Mouse (Mus musculus): Measurements from ENCODE around the gene Kcnj9. TPM values are rescaled to one million over a fixed set of nuclear protein-coding genes. Genes with fewer than 3 reads are reported as not detected.

The Kcnj9 gene
- polyA plus RNA-seq, 1 experiment: 1.2 TPM

DNA sequence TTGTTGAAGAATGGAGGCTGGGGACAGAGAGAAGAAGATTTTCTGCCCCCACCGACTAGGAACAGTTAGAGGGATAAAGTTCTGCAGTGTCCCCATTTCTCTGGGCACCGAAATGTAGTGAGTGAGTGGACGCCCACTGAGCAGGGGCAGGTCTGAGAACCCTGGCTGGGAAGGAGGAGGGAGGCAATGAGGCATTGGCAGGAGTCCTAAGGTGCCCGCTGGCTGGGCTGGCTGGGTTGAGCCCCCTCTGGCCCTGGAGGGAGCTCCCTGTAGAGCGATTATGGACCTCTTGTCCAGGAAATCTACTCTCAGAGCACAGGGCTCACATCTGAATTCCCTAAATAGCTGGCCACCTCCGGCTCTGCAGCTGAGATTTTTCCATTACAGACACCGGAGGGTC, 29.6 kb downstream of the Kcnj9 start:
- H3K27ac ChIP-seq (ENCODE audit: control insufficient read depth, insufficient read depth, low read depth, low read length, poor library complexity): no peak overlapping the region
- H3K4me3 ChIP-seq (replicated peaks; ENCODE audit: control insufficient read depth, low read depth, low read length): no peak overlapping the region
- TF ChIP-seq POLR2A (IDR thresholded peaks at IDR 0.05; ENCODE audit: borderline replicate concordance, control insufficient read depth, low read depth, low read length): no peak
- TF ChIP-seq CTCF (IDR thresholded peaks at IDR 0.05; ENCODE audit: control insufficient read depth, insufficient read depth, low read length): no peak
- 78% methylated on average over 7 of the region's 7 CpGs for WGBS
- H3K4me1 ChIP-seq (ENCODE audit: control insufficient read depth, insufficient read depth, low read length): no peaks in the 10 kb centered on the region; the same call in 1 of the 2 replicates

DNA sequence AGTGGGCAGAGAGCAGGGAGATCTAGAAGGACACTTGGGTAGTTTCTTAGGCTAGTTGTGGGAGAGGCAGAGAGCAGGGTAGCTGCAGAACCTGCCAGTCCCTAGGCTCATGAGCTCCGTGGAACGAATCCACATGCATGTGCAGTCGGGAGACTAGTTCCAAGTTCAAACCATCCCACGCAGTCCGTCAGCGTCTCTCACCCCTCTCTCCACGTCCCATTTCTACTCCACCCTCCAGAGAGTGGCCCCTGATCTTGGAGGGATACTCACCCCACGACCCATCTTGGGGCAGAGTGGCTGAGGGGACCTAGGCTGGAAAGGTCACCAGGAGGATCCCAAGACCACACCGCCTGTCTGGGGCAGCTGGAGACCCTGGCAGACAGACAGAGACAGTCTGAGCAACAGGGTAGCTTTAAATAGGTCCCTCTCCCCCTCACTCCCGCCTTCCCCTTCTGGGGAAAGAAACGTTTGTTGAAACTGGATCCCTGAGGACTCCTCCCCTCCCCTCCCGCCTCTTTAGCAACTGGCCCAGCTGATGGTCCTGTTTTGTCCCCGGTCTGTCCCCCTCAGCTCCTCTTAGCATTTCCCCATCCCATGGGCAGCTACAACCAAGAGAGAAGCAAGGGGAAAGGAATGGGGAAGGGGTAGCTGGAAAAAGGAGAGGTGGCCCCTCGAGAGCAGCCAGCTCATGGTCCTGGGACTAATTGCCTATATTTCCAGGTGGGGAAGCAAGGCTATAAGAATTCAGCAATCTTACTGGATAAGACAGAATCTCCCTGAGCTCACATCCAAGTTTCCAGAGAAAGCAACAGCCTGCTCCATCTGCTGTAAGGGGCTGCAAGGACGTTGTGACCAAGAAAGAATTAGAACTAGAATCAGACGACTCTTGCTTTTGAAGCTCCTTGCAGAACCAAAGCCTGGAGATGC, 31.2 kb downstream of the Kcnj9 start, which contains the start of gene Atp1a2:
TSS of gene Atp1a2 (minus strand) at position 454 of the 927 bp plus-strand sequence.
- TF ChIP-seq POLR2A (IDR thresholded peaks at IDR 0.05; ENCODE audit: borderline replicate concordance, control insufficient read depth, low read depth, low read length) (no peak), CTCF (IDR thresholded peaks at IDR 0.05; ENCODE audit: control insufficient read depth, insufficient read depth, low read length) (no peak)
- WGBS: 59% methylated on average over 16 of the region's 16 CpGs

DNA sequence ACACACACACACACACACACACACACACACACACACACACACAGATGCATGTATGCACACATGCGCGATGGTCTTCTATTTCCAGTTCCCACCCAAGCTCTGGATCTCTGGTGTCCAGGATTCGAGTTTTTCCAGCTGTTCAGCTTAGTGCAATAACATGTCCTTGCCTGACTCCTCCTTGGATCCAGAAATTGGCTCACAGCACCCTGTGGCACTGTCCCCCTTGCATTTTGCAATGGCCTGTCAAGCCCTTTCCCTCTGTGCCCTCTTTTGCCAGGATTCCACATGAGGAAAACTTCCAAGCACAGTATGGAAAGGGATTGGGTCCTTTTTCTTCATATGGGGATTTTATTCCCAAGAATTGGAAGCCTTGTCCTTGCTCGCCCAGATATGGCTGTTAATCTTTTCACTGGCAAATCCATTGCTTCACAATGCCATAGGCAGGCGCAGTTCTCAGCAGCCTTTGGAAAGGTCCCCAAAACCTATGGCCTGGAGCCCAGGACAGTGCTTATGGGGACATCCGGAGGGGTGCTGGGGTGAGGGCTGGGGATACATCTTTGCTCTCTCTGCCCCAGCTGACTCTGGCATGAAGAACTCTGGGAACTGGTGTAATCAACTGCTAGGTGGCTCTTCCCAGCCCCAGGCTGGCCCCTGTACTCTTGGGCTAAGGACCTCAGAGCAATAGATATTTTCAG, 32.2 kb downstream of the Kcnj9 start:
- WGBS: 76% methylated on average over 6 of the region's 6 CpGs
- H3K4me3 ChIP-seq (replicated peaks; ENCODE audit: control insufficient read depth, low read depth, low read length): no peak overlapping the region
- H3K27ac ChIP-seq (ENCODE audit: control insufficient read depth, insufficient read depth, low read depth, low read length, poor library complexity): no peak overlapping the region
- no peak for TF ChIP-seq CTCF (IDR thresholded peaks at IDR 0.05; ENCODE audit: control insufficient read depth, insufficient read depth, low read length)
- no peak for TF ChIP-seq POLR2A (IDR thresholded peaks at IDR 0.05; ENCODE audit: borderline replicate concordance, control insufficient read depth, low read depth, low read length)
- H3K4me1 ChIP-seq (ENCODE audit: control insufficient read depth, insufficient read depth, low read length): no peaks in the 10 kb centered on the region

More for the DNA sequence above, 31.2 kb downstream of the Kcnj9 start, which contains the start of gene Atp1a2:
- Histone ChIP-seq H3K4me1 (ENCODE audit: control insufficient read depth, insufficient read depth, low read length) (no peaks in the 10 kb centered on the region; the same call in 1 of the 2 replicates), H3K27ac (ENCODE audit: control insufficient read depth, insufficient read depth, low read depth, low read length, poor library complexity) (no peak within 1 kb of the TSS), H3K4me3 (replicated peaks; ENCODE audit: control insufficient read depth, low read depth, low read length) (no peak within 1 kb of the TSS)

DNA sequence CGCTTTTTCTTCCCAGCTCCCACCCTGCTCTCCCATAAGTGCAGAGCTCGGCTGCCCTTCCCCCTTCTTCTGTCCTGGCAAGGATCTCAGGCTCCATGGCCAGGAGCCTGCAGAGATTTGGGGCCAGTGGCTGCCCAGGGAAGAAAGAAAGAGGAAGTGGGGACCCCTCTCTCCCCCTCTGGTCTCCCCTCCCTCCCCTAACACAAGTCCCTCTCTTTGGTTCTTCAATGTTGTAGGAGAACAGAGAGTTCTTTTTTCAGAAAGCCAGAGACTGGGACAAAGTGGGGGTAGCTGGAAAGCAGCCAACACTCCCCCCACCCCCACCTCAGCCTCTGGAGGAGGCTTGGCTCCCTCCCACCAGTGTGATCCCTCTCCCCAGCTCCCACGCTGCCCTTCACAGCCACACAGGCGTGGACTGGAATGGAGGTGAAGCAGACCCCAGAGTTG, 33.3 kb downstream of the Kcnj9 start:
- Histone ChIP-seq H3K4me1 (ENCODE audit: control insufficient read depth, insufficient read depth, low read length) (no peaks in the 10 kb centered on the region), H3K4me3 (replicated peaks; ENCODE audit: control insufficient read depth, low read depth, low read length) (no peak overlapping the region), H3K27ac (ENCODE audit: control insufficient read depth, insufficient read depth, low read depth, low read length, poor library complexity) (no peak overlapping the region)
- 75% methylated on average over 4 of the region's 4 CpGs for WGBS
- TF ChIP-seq CTCF (IDR thresholded peaks at IDR 0.05; ENCODE audit: control insufficient read depth, insufficient read depth, low read length): no peak
- TF ChIP-seq POLR2A (IDR thresholded peaks at IDR 0.05; ENCODE audit: borderline replicate concordance, control insufficient read depth, low read depth, low read length): no peak

DNA sequence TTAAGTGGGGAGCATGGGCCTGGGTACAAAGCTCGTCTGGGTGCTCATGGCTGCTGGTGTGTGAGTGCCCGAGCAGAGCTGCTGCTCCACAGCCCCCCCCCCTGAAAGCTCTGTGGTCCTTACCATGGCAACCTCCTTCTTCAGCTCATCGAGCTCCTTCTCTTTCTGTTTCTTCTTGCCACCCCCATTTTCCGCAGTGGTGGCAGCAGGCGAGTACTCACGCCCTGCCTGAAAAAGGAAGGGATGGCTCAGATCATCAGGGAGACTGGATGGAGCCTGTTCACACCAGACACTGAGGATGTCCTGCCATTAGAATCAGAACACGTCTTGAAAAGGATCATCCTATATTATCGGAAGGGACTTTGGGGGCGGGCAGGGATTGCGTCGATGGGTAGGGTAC, 35.7 kb downstream of the Kcnj9 start:
- no peak for TF ChIP-seq POLR2A (IDR thresholded peaks at IDR 0.05; ENCODE audit: borderline replicate concordance, control insufficient read depth, low read depth, low read length)
- no peak for TF ChIP-seq CTCF (IDR thresholded peaks at IDR 0.05; ENCODE audit: control insufficient read depth, insufficient read depth, low read length)
- 83% methylated on average over 11 of the region's 11 CpGs for WGBS

DNA sequence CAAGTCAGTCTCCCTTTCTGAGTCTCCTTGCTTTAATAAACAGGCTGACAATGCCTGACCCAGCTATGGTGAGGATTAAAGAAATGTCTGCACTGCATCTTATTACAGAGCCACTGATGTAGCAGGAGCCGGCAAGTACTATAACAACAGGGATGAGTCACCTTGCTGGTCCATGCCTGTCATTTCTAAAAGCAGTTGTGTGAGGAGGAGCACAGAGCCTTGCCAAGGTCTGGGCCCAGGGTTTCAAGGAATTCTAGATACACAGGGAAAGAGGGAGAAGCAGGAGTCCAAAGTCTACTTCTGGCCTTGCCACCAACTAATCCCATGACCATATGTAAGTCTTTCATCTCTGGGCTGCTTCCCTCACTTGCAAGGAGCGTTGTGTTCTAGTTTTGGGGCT, 36.2 kb downstream of the Kcnj9 start:
- WGBS: 90% methylated on average over 2 of the region's 2 CpGs
- no peaks in the 10 kb centered on the region for H3K4me1 ChIP-seq (ENCODE audit: control insufficient read depth, insufficient read depth, low read length)
- no peak overlapping the region for H3K4me3 ChIP-seq (replicated peaks; ENCODE audit: control insufficient read depth, low read depth, low read length)
- no peak overlapping the region for H3K27ac ChIP-seq (ENCODE audit: control insufficient read depth, insufficient read depth, low read depth, low read length, poor library complexity)
- TF ChIP-seq POLR2A (IDR thresholded peaks at IDR 0.05; ENCODE audit: borderline replicate concordance, control insufficient read depth, low read depth, low read length) (no peak), CTCF (IDR thresholded peaks at IDR 0.05; ENCODE audit: control insufficient read depth, insufficient read depth, low read length) (no peak)

More for the DNA sequence above, 35.7 kb downstream of the Kcnj9 start:
- H3K27ac ChIP-seq (ENCODE audit: control insufficient read depth, insufficient read depth, low read depth, low read length, poor library complexity): no peak overlapping the region
- H3K4me3 ChIP-seq (replicated peaks; ENCODE audit: control insufficient read depth, low read depth, low read length): no peak overlapping the region
- H3K4me1 ChIP-seq (ENCODE audit: control insufficient read depth, insufficient read depth, low read length): no peaks in the 10 kb centered on the region

DNA sequence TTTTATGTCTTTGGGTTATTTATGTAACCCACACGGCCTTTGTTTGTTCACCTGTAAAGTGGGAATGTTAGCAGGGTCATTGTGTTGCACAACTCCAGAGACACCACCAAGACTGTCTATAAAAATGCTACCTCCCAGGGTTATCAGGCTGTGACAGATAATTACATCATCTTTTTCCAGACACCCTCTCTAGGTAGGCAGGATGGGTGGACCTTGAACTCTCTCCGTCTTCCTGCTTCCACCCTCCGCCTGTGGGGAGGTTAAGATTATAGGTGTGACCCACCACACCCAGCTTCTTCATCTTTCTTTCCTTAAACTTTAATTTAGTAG, 39.5 kb downstream of the Kcnj9 start:
- no peak for TF ChIP-seq CTCF (IDR thresholded peaks at IDR 0.05; ENCODE audit: control insufficient read depth, insufficient read depth, low read length)
- TF ChIP-seq POLR2A (IDR thresholded peaks at IDR 0.05; ENCODE audit: borderline replicate concordance, control insufficient read depth, low read depth, low read length): no peak
- H3K4me3 ChIP-seq (replicated peaks; ENCODE audit: control insufficient read depth, low read depth, low read length): no peak overlapping the region
- H3K27ac ChIP-seq (ENCODE audit: control insufficient read depth, insufficient read depth, low read depth, low read length, poor library complexity): no peak overlapping the region
- H3K4me1 ChIP-seq (ENCODE audit: control insufficient read depth, insufficient read depth, low read length): no peaks in the 10 kb centered on the region
- WGBS: 71% methylated on average over 3 of the region's 3 CpGs

Measured in bone marrow, adult 2 months (tissue).